Mouse (Mus musculus) heart, adult 11 months (tissue): ENCODE data around the gene Rasd1.

Experiments used
- DNase-seq: peaks from one replicate; pipeline ENCODE4 v3.0.0; 2022

Gene Rasd1

GRCm38 (mm10) chr11:59964818-59965217 is at the start of gene Rasd1:
Gene Rasd1, minus strand, starts transcription at chr11:59964944.
- peak; percentile 99 for DNase-seq

- no peak for DNase-seq
These were observed 46.8 kb upstream of the Rasd1 start for GRCm38 (mm10) chr11:60011516-60011915.

GRCm38 (mm10) chr11:60009451-60009850 is 44.7 kb upstream of the Rasd1 start:
- no peak for DNase-seq

- no peak for DNase-seq
These were observed 41.1 kb upstream of the Rasd1 start for GRCm38 (mm10) chr11:60005866-60006265.

GRCm38 (mm10) chr11:60004716-60005115 is 40.0 kb upstream of the Rasd1 start:
- no peak for DNase-seq

GRCm38 (mm10) chr11:60003811-60004210 is 39.1 kb upstream of the Rasd1 start:
- DNase-seq, result no peak

- no peak for DNase-seq
These were observed 36.7 kb upstream of the Rasd1 start for GRCm38 (mm10) chr11:60001231-60001980.

GRCm38 (mm10) chr11:59994318-59994717 is 29.6 kb upstream of the Rasd1 start:
- DNase-seq, result no peak

- DNase-seq, result peak; percentile 93
These were observed 26.6 kb upstream of the Rasd1 start for GRCm38 (mm10) chr11:59991365-59991764.

- DNase-seq, result no peak
These were observed 24.7 kb upstream of the Rasd1 start for GRCm38 (mm10) chr11:59989406-59989805.

GRCm38 (mm10) chr11:59977831-59978230 is 13.1 kb upstream of the Rasd1 start:
- DNase-seq, result no peak

GRCm38 (mm10) chr11:59975241-59975640 is 10.5 kb upstream of the Rasd1 start:
- no peak for DNase-seq

- DNase-seq, result no peak
These were observed 8.6 kb upstream of the Rasd1 start for GRCm38 (mm10) chr11:59973389-59973788.

GRCm38 (mm10) chr11:59971691-59972090 is 6.9 kb upstream of the Rasd1 start:
- no peak for DNase-seq

- no peak for DNase-seq
These were observed 6.0 kb upstream of the Rasd1 start for GRCm38 (mm10) chr11:59970780-59971179.

GRCm38 (mm10) chr11:59967765-59968164 is 3.0 kb upstream of the Rasd1 start:
- no peak for DNase-seq

GRCm38 (mm10) chr11:59966102-59966483 is 1.3 kb upstream of the Rasd1 start:
- no peak for DNase-seq

- peak; percentile 98 for DNase-seq
These were observed 720 bp upstream of the Rasd1 start for GRCm38 (mm10) chr11:59965227-59966101.

GRCm38 (mm10) chr11:59964163-59964758 is 483 bp downstream of the Rasd1 start:
- peak; percentile 95 for DNase-seq

- DNase-seq, result peak; percentile 92
These were observed 1.2 kb downstream of the Rasd1 start for GRCm38 (mm10) chr11:59963364-59964162.

- DNase-seq, result peak; percentile 91
These were observed 2.2 kb downstream of the Rasd1 start for GRCm38 (mm10) chr11:59962590-59962989.

GRCm38 (mm10) chr11:59961338-59961875 is 3.3 kb downstream of the Rasd1 start:
- DNase-seq, result peak; percentile 92
